Mouse (Mus musculus) gastrocnemius, adult 8-10 months (tissue): ENCODE measurements at regions not wholly inside any gene's neighbourhood (a gene's known extent, or its start where the extent isn't known, plus 50 kb on each side); places are given as distances from the start of the nearest gene placed in this dataset.

Experiments used
- DNase-seq, 2 experiments: peaks; one replicate each; pipeline ENCODE4 v3.0.0; 2022; ENCODE audit warnings: low spot score in 2 of 2

DNA sequence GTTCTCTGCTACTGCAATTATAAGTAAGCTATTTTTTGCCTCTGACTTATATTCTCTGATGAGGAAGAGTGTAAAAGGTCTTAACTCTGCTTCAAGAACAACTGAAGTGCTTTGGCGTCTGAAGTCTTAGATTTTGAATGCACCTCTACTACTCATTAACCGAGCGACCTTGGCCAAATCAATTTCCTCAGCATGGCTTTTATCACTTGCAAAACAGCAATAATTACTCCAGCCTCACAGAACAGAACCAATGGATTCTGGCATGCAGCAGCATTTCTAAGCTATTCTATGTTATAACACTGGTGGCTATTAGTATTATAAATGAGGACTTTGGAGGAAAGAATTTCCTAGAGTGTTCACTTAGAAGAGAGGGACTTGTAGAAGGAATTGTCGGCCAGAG is 462.9 kb upstream of the Cited2 start:
- no peak for DNase-seq

- DNase-seq = no peak
These were observed 462.4 kb upstream of the Cited2 start for GRCm38 (mm10) chr10:17260615-17261014.

- DNase-seq = no peak
These were observed 461.7 kb upstream of the Cited2 start for GRCm38 (mm10) chr10:17261192-17261824.

DNA sequence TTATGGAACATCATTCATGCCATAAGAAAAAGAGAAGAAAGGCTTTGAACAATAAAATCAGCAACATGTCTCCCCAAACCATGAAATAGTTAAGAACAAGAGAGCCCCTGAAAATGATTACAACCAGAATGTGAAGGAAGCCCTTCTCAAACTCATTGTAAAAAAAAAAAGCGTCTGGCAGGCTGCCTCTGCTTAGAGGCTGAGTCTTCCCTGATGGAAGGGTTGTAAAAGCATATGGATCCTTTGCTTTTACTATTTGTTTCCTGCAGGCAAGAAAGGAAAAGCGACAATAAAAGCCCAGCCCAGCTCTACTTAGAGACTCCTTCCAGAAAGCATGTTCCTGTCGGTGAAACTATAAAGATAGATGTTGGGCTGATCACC is 461.2 kb upstream of the Cited2 start:
- DNase-seq = no peak

DNA sequence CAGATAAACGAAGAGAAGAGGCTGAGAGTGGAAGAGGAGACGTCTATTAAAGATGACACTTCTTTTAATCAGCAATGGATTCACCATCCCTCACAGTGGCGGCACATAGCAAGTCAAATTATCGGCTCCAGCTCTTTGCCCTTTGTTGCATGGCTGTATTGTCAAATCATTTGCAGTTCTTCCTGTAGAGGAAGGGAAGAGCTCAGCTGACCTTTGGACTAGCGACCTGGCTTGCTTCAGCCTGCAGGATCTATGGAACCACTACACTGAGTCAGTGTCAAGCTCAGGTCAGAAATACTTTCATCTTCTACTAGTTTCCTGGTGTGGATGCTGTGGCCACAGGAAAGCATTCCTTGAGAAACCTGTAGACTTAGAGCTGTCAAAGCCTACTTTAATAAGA is 450.4 kb upstream of the Cited2 start:
- no peak for DNase-seq

DNA sequence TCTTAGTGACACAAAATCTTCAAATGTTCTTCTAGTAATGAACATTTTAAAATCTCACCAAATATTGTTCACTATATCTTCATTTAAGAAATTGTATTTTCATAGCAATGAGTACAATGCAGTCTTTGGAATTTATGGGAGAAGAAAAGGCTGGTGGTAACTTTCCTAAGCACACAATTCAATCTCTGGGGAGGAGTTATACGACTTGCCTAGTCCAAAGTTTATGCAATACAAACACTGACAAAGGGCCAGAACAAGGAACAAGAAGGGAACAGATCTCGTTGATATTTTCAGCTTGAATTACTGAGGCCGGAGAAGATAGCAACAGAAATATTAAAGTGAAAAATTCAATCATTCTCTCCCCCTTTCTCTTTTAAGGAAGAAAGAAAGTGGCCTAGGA is 449.2 kb upstream of the Cited2 start:
- DNase-seq = no peak

GRCm38 (mm10) chr10:17275214-17275613 is 447.8 kb upstream of the Cited2 start:
- no peak for DNase-seq

- no peak for DNase-seq
These were observed 445.1 kb upstream of the Cited2 start for GRCm38 (mm10) chr10:17277911-17278310.

DNA sequence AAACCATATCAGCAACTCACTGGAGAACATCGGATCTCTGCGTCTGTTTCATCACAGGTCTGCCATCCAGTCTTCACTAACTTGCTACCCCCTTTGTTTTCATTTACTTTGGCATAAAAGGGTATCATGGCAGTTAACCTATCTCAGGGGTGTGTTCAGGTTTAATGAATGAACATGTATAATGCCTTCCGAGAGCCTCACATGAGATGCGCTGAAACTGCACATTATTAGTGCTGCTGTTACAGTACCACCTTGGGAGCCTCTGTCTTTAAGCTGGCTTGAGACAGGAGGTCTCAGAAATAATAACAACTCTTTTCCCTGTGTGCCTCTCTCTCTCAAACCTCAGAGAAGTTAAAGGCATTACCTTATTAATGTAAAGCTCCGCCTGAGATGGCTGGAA is 438.2 kb upstream of the Cited2 start:
- DNase-seq = no peak

GRCm38 (mm10) chr10:17287141-17287540 is 435.9 kb upstream of the Cited2 start:
- DNase-seq = no peak

GRCm38 (mm10) chr10:17288231-17288630 is 434.8 kb upstream of the Cited2 start:
- no peak for DNase-seq

GRCm38 (mm10) chr10:17292331-17292730 is 430.7 kb upstream of the Cited2 start:
- DNase-seq = no peak

DNA sequence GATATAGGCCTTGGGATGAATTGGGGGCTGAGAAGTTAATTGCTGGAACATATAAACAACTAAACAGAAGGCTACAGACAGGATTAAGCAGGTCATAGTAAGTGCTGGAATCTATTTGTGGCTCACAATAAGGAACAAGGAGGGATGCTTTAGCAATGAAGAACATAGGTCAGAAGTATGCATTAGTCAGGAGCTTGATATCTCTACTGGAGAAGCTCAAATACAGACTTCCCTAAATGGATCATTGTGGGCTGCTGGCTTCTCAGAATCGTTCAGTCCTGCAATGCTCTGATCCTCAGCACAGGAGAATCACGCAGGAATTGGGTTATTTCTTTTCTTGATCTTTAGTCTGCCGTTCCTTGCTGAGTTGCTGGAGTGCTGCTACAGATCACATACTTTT is 428.6 kb upstream of the Cited2 start:
- no peak for DNase-seq

GRCm38 (mm10) chr10:17295157-17295556 is 427.9 kb upstream of the Cited2 start:
- no peak for DNase-seq

- peak in 1 of 2 experiments; percentile 4 for DNase-seq
These were observed 423.4 kb upstream of the Cited2 start for GRCm38 (mm10) chr10:17299600-17299999.

DNA sequence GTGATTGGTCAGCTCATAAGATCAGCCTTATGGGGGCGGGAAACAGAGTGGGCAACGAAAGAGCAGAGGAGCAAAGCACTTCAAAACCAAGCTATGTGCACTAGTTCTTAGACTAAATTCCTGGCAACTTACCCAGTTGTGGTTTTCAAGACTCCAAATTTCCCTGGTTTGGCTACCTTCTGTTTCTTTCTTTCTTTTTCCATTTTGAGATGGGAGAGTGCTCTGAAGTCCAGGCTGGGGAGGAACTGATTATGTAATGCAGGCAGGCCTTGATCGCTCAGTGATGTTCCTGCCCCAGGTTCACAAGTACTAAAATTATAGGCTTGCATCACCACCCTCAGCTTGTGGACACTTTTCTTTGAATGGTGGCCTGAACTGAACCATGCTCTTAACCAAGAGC is 396.3 kb upstream of the Cited2 start:
- DNase-seq = no peak

- DNase-seq = no peak
These were observed 392.0 kb upstream of the Cited2 start for GRCm38 (mm10) chr10:17330904-17331606.

GRCm38 (mm10) chr10:17331607-17332008 is 391.4 kb upstream of the Cited2 start:
- DNase-seq = no peak

DNA sequence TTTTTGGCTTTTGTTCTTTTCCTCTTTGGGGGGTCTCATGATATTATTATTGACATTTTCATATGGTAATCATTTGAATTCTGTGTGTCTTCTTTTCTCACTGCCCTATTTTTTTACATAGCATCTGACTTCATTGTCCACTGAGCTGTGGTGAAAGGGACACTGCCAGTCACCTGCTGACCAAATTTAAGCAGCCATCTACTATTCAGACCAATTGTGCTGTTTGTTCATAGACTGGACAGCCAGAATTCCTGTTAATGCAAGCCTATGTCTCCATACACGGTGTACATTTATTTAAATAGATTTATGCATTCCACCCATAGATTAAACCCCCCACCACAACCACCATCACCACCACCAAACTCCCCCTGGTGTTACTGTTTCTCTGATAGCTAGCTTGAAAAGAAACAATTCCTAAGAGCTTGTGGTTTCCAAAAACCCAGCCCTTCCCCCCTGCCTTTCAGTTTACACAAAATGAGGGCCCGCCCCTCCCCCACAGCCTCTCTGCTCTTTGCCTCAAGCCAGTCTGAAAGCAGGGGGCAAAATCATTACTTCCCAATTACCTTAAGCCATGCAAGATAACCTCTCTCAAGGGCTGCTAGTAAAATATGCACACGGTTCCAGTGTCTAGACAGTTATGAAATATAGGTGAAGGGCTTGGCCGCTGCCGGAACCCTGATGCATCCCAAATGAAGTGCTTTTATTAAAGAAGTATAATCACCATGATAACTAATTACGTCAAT is 390.8 kb upstream of the Cited2 start:
- no peak for DNase-seq

DNA sequence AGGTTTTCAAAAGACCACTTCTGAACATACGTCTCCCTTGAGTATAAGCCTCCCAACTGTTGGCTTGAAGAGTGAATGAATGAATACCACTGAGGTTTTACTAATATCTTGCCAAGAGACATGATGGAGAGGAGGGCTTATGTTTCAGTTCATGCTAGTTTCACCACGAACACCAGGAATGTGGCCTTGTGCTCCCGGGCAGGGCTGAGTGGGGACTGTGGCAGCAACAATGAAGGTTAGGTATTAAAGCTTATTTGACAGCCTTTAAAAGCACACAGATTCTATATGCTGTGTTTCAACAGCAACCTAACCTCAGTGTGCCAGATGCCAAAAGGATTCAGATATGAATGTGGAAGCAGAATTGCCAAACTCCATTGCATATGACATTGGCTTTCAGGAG is 390.0 kb upstream of the Cited2 start:
- no peak for DNase-seq

DNA sequence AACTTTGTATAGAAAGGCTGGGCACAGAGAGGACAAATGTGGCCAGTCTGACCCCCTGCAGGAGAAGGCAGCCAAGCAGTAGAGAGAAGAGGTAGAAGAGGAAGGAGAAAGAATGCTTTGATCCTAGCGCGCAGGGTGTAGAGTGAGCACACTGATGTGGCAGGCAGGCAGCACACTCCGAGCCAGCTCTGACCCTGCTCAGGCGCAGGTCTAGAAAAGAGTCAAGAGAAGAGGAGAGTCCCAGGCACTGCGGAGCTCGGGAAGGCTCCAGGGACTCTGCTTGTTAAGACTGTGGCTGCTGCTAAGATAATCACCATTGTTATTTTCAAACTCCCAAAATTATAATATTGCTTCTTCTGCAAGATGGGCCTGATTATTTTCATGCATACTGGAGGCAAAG is 389.3 kb upstream of the Cited2 start:
- DNase-seq = no peak

DNA sequence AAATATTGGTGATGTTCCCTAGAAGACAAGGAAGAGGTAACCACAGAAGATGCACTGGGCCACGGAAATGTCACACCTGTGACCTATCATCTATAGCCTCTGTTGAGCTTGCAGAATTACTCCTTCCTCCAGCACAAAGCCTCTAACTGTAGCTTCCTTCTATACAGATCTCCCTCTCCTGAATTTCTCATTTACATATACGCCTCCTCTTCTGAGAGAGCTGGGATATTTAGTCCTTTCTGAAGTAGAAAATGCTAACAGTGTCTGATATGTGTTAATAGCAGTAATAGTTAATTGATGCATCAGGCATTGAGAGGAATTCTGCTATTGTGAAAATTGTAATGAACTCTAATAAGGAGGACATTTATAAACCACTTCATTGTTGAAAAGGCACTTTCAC is 385.8 kb upstream of the Cited2 start:
- no peak for DNase-seq

GRCm38 (mm10) chr10:17343829-17344228 is 379.2 kb upstream of the Cited2 start:
- DNase-seq = no peak
